Mouse (Mus musculus): ENCODE results near the gene Adcy9. TPM values are rescaled to one million over a fixed set of nuclear protein-coding genes. Genes with fewer than 3 reads are reported as not detected.

Gene Adcy9
- polyA plus RNA-seq, 1 experiment from 2014 or later = 2.8 TPM

DNA sequence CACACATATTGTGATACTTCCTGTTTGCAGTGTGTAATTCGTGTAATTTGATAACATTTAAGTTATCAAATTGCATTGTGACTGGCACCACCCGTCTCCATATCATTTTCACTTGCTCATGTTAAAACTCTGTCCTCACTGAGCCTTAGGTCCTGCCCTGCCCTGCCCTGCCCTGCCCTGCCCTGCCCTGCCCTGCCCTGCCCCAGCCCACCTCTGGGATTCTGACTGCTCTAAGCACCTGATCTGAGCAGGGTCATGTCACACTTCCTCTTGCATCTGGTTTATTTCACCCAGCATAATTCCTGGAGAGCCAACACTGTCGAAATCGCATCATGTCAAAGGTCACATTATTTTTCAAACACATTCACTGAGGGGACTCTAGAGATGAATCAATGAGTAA is 26.1 kb upstream of the Adcy9 start:
- H3K4me3 ChIP-seq (replicated peaks; ENCODE audit: low read length) = no peak overlapping the region
- H3K9me3 ChIP-seq (ENCODE audit: control insufficient read depth, low read length) = no peaks in the 10 kb centered on the region
- H3K4me2 ChIP-seq (ENCODE audit: low read length) = no peak overlapping the region
- H3K27me3 ChIP-seq (replicated peaks; ENCODE audit: control insufficient read depth, insufficient read depth, low read length) = no peaks in the 10 kb centered on the region
- no peak overlapping the region for H3K27ac ChIP-seq (ENCODE audit: low read length)
- H3K4me1 ChIP-seq (replicated peaks; ENCODE audit: control insufficient read depth, insufficient read depth, low read length) = no peaks in the 10 kb centered on the region
- 85% methylated on average over 4 of the region's 4 CpGs for WGBS
- no peak for ATAC-seq
- no peak overlapping the region for H3K9ac ChIP-seq (replicated peaks; ENCODE audit: low read depth, low read length)
- H3K36me3 ChIP-seq (ENCODE audit: control insufficient read depth, insufficient read depth) = no peaks in the 10 kb centered on the region

GRCm38 (mm10) chr16:4444378-4444777 is 24.1 kb upstream of the Adcy9 start:
- 79% methylated on average over 1 of the region's 1 CpGs for whole genome bisulfite sequencing

DNA sequence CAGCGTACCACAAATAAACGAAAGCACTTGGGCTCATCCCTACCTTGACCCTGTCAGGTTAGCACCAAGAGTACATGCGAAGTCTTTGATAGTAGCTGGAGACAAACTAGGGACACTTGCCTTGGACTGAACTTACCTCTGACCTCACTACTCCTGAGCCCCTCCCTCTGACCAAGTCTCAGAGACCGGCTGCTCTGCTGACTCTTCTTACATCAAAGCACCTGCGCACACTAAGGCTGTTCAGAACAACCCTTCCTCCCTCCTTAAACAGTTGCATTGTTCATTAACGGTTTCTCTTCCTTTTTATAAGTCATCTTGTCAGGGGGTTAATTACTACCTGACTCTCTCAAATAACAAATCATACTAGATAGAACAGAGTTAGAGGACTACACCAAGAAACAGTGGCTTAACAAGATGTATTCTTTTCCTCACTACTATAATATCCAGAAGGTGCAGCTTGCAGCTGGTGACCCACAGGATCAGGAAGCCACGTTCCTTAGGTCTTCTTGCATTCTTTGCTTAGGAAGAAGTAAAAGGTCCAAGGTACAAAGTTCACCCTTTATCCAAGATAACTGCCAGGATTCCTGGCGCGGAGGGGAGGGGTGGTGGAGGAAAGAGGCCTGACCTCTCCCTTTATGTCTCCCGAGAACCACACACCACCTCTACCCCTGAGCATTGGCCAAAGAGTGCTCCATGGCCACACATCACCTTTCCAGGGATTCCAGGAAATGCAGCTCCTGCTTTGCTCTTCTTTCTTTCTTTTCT is 19.2 kb upstream of the Adcy9 start:
- Histone ChIP-seq H3K9ac (replicated peaks; ENCODE audit: low read depth, low read length) (no peak overlapping the region), H3K9me3 (ENCODE audit: control insufficient read depth, low read length) (no peaks in the 10 kb centered on the region), H3K27ac (ENCODE audit: low read length) (no peak overlapping the region), H3K4me1 (replicated peaks; ENCODE audit: control insufficient read depth, insufficient read depth, low read length) (no peaks in the 10 kb centered on the region), H3K4me2 (ENCODE audit: low read length) (no peak overlapping the region), H3K27me3 (replicated peaks; ENCODE audit: control insufficient read depth, insufficient read depth, low read length) (no peaks in the 10 kb centered on the region), H3K36me3 (ENCODE audit: control insufficient read depth, insufficient read depth) (no peaks in the 10 kb centered on the region), H3K4me3 (replicated peaks; ENCODE audit: low read length) (no peak overlapping the region)
- no peak for ATAC-seq
- 77% methylated on average over 10 of the region's 10 CpGs for WGBS

More at GRCm38 (mm10) chr16:4444378-4444777, 24.1 kb upstream of the Adcy9 start:
- Histone ChIP-seq H3K36me3 (ENCODE audit: control insufficient read depth, insufficient read depth) (no peaks in the 10 kb centered on the region), H3K9ac (replicated peaks; ENCODE audit: low read depth, low read length) (no peak overlapping the region), H3K9me3 (ENCODE audit: control insufficient read depth, low read length) (no peaks in the 10 kb centered on the region), H3K4me1 (replicated peaks; ENCODE audit: control insufficient read depth, insufficient read depth, low read length) (no peaks in the 10 kb centered on the region), H3K27ac (ENCODE audit: low read length) (no peak overlapping the region), H3K4me3 (replicated peaks; ENCODE audit: low read length) (no peak overlapping the region), H3K27me3 (replicated peaks; ENCODE audit: control insufficient read depth, insufficient read depth, low read length) (no peaks in the 10 kb centered on the region), H3K4me2 (ENCODE audit: low read length) (no peak overlapping the region)
- ATAC-seq = no peak

- ATAC-seq = no peak
- H3K4me2 ChIP-seq (ENCODE audit: low read length) = no peak overlapping the region
- no peak overlapping the region for H3K4me3 ChIP-seq (replicated peaks; ENCODE audit: low read length)
- H3K27me3 ChIP-seq (replicated peaks; ENCODE audit: control insufficient read depth, insufficient read depth, low read length) = no peaks in the 10 kb centered on the region
- H3K27ac ChIP-seq (ENCODE audit: low read length) = no peak overlapping the region
- H3K9ac ChIP-seq (replicated peaks; ENCODE audit: low read depth, low read length) = no peak overlapping the region
- 82% methylated on average over 4 of the region's 4 CpGs for WGBS
- H3K9me3 ChIP-seq (ENCODE audit: control insufficient read depth, low read length) = no peaks in the 10 kb centered on the region
- no peaks in the 10 kb centered on the region for H3K36me3 ChIP-seq (ENCODE audit: control insufficient read depth, insufficient read depth)
- H3K4me1 ChIP-seq (replicated peaks; ENCODE audit: control insufficient read depth, insufficient read depth, low read length) = no peaks in the 10 kb centered on the region
Observed at GRCm38 (mm10) chr16:4436738-4437137, 16.4 kb upstream of the Adcy9 start.

- no peak overlapping the region for H3K9ac ChIP-seq (replicated peaks; ENCODE audit: low read depth, low read length)
- no peaks in the 10 kb centered on the region for H3K4me1 ChIP-seq (replicated peaks; ENCODE audit: control insufficient read depth, insufficient read depth, low read length)
- no peak for ATAC-seq
- H3K27me3 ChIP-seq (replicated peaks; ENCODE audit: control insufficient read depth, insufficient read depth, low read length) = no peaks in the 10 kb centered on the region
- H3K36me3 ChIP-seq (ENCODE audit: control insufficient read depth, insufficient read depth) = no peaks in the 10 kb centered on the region
- no peaks in the 10 kb centered on the region for H3K9me3 ChIP-seq (ENCODE audit: control insufficient read depth, low read length)
- WGBS = 98% methylated on average over 2 of the region's 2 CpGs
- no peak overlapping the region for H3K27ac ChIP-seq (ENCODE audit: low read length)
- H3K4me2 ChIP-seq (ENCODE audit: low read length) = no peak overlapping the region
- no peak overlapping the region for H3K4me3 ChIP-seq (replicated peaks; ENCODE audit: low read length)
Observed at GRCm38 (mm10) chr16:4435371-4435770, 15.1 kb upstream of the Adcy9 start.

- H3K9ac ChIP-seq (replicated peaks; ENCODE audit: low read depth, low read length) = no peak overlapping the region
- 82% methylated on average over 4 of the region's 4 CpGs for WGBS
- ATAC-seq = no peak
- H3K4me1 ChIP-seq (replicated peaks; ENCODE audit: control insufficient read depth, insufficient read depth, low read length) = no peaks in the 10 kb centered on the region
- no peaks in the 10 kb centered on the region for H3K27me3 ChIP-seq (replicated peaks; ENCODE audit: control insufficient read depth, insufficient read depth, low read length)
- no peaks in the 10 kb centered on the region for H3K36me3 ChIP-seq (ENCODE audit: control insufficient read depth, insufficient read depth)
- H3K9me3 ChIP-seq (ENCODE audit: control insufficient read depth, low read length) = no peaks in the 10 kb centered on the region
- H3K4me3 ChIP-seq (replicated peaks; ENCODE audit: low read length) = no peak overlapping the region
- no peak overlapping the region for H3K4me2 ChIP-seq (ENCODE audit: low read length)
- H3K27ac ChIP-seq (ENCODE audit: low read length) = no peak overlapping the region
Observed at GRCm38 (mm10) chr16:4431841-4432240, 11.5 kb upstream of the Adcy9 start.

GRCm38 (mm10) chr16:4431013-4431412 is 10.7 kb upstream of the Adcy9 start:
- H3K27me3 ChIP-seq (replicated peaks; ENCODE audit: control insufficient read depth, insufficient read depth, low read length) = no peaks in the 10 kb centered on the region
- WGBS = 78% methylated on average over 3 of the region's 3 CpGs
- H3K4me2 ChIP-seq (ENCODE audit: low read length) = no peak overlapping the region
- no peaks in the 10 kb centered on the region for H3K36me3 ChIP-seq (ENCODE audit: control insufficient read depth, insufficient read depth)
- H3K9me3 ChIP-seq (ENCODE audit: control insufficient read depth, low read length) = no peaks in the 10 kb centered on the region
- H3K9ac ChIP-seq (replicated peaks; ENCODE audit: low read depth, low read length) = no peak overlapping the region
- ATAC-seq = no peak
- H3K27ac ChIP-seq (ENCODE audit: low read length) = no peak overlapping the region
- H3K4me3 ChIP-seq (replicated peaks; ENCODE audit: low read length) = no peak overlapping the region
- H3K4me1 ChIP-seq (replicated peaks; ENCODE audit: control insufficient read depth, insufficient read depth, low read length) = no peaks in the 10 kb centered on the region

GRCm38 (mm10) chr16:4430232-4430631 is 9.9 kb upstream of the Adcy9 start:
- ATAC-seq = no peak
- WGBS = 81% methylated on average over 5 of the region's 5 CpGs

GRCm38 (mm10) chr16:4425658-4426234 is 5.4 kb upstream of the Adcy9 start:
- ATAC-seq = no peak
- H3K36me3 ChIP-seq (ENCODE audit: control insufficient read depth, insufficient read depth) = no peaks in the 10 kb centered on the region

More at GRCm38 (mm10) chr16:4430232-4430631, 9.9 kb upstream of the Adcy9 start:
- no peak overlapping the region for H3K4me2 ChIP-seq (ENCODE audit: low read length)
- no peak overlapping the region for H3K9ac ChIP-seq (replicated peaks; ENCODE audit: low read depth, low read length)
- H3K4me3 ChIP-seq (replicated peaks; ENCODE audit: low read length) = no peak overlapping the region
- no peaks in the 10 kb centered on the region for H3K36me3 ChIP-seq (ENCODE audit: control insufficient read depth, insufficient read depth)
- H3K27me3 ChIP-seq (replicated peaks; ENCODE audit: control insufficient read depth, insufficient read depth, low read length) = no peaks in the 10 kb centered on the region
- no peak overlapping the region for H3K27ac ChIP-seq (ENCODE audit: low read length)
- H3K4me1 ChIP-seq (replicated peaks; ENCODE audit: control insufficient read depth, insufficient read depth, low read length) = no peaks in the 10 kb centered on the region
- H3K9me3 ChIP-seq (ENCODE audit: control insufficient read depth, low read length) = no peaks in the 10 kb centered on the region

More at GRCm38 (mm10) chr16:4425658-4426234, 5.4 kb upstream of the Adcy9 start:
- H3K4me3 ChIP-seq (replicated peaks; ENCODE audit: low read length) = no peak overlapping the region
- H3K4me2 ChIP-seq (ENCODE audit: low read length) = no peak overlapping the region
- H3K27ac ChIP-seq (ENCODE audit: low read length) = no peak overlapping the region
- WGBS = 48% methylated on average over 4 of the region's 4 CpGs
- no peak overlapping the region for H3K9ac ChIP-seq (replicated peaks; ENCODE audit: low read depth, low read length)
- no peaks in the 10 kb centered on the region for H3K9me3 ChIP-seq (ENCODE audit: control insufficient read depth, low read length)
- H3K27me3 ChIP-seq (replicated peaks; ENCODE audit: control insufficient read depth, insufficient read depth, low read length) = no peaks in the 10 kb centered on the region
- no peaks in the 10 kb centered on the region; the same call in 1 of the 2 replicates for H3K4me1 ChIP-seq (replicated peaks; ENCODE audit: control insufficient read depth, insufficient read depth, low read length)
